Mouse (Mus musculus): ENCODE results near the gene Rnls. TPM values are rescaled to one million over a fixed set of nuclear protein-coding genes. Genes with fewer than 3 reads are reported as not detected.

Gene Rnls
- polyA plus RNA-seq, 1 experiment from 2014 or later: 8.2 TPM

- Histone ChIP-seq H3K27me3 (replicated peaks) (no peaks in the 10 kb centered on the region), H3K4me2 (replicated peaks) (no peak overlapping the region), H3K9me3 (no peaks in the 10 kb centered on the region), H3K27ac (no peak overlapping the region), H3K9ac (no peak overlapping the region), H3K4me1 (no peaks in the 10 kb centered on the region), H3K36me3 (no peaks in the 10 kb centered on the region), H3K4me3 (no peak overlapping the region)
- ATAC-seq (ENCODE audit: low FRiP score, low read depth): no peak
- WGBS: 88% methylated on average over 5 of the region's 5 CpGs
Observed at GRCm38 (mm10) chr19:33252226-33252625, 139.9 kb downstream of the Rnls start.

DNA sequence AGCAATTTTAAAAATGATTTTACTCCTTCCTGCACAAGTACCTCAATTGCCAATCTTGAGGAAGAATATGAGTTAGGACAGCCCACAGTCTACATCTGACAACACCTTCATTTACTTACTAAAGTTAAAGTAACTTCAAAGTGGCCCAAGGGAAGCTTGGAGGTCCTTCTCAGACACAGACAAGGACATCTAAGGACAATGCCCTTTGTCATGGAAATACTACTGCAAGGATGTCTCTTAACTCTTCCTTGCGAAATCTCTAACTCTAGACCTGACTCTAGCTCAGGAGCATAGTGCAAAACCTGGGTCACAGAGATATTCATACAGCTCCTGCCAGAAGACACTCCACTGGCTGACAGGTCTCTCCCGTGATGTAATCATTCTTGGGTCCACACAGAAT lies 147.9 kb downstream of the Rnls start:
- Histone ChIP-seq H3K9ac (no peak overlapping the region), H3K36me3 (no peaks in the 10 kb centered on the region), H3K27me3 (replicated peaks) (no peaks in the 10 kb centered on the region), H3K4me2 (replicated peaks) (no peak overlapping the region), H3K27ac (no peak overlapping the region), H3K9me3 (no peaks in the 10 kb centered on the region), H3K4me3 (no peak overlapping the region), H3K4me1 (no peaks in the 10 kb centered on the region)
- 70% methylated on average over 2 of the region's 2 CpGs for WGBS
- no peak for ATAC-seq (ENCODE audit: low FRiP score, low read depth)

DNA sequence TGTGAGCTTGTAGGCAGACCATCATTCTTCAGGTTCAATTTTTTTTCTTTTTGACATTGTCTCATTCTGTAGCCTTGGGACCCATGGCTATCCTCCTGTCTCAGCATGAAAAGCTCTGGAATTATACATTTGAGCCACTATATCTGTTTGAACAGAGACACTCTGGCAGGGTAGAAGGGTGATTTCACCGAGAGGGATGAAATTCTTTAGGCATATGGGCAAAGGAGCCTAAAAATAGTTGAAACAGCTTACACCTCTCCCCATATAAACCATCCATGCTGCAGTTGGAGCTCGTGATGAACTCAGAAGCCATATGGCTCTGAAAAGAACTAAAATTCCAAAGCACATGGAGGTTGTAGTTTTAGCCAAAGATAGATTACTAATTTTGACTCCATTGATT lies 151.7 kb downstream of the Rnls start:
- H3K4me1 ChIP-seq: no peaks in the 10 kb centered on the region
- H3K27me3 ChIP-seq (replicated peaks): no peaks in the 10 kb centered on the region
- H3K4me2 ChIP-seq (replicated peaks): no peak overlapping the region
- no peaks in the 10 kb centered on the region for H3K9me3 ChIP-seq
- no peak overlapping the region for H3K27ac ChIP-seq
- H3K4me3 ChIP-seq: no peak overlapping the region
- WGBS: 85% methylated on average over 2 of the region's 2 CpGs
- no peaks in the 10 kb centered on the region for H3K36me3 ChIP-seq
- H3K9ac ChIP-seq: no peak overlapping the region
- no peak for ATAC-seq (ENCODE audit: low FRiP score, low read depth)

DNA sequence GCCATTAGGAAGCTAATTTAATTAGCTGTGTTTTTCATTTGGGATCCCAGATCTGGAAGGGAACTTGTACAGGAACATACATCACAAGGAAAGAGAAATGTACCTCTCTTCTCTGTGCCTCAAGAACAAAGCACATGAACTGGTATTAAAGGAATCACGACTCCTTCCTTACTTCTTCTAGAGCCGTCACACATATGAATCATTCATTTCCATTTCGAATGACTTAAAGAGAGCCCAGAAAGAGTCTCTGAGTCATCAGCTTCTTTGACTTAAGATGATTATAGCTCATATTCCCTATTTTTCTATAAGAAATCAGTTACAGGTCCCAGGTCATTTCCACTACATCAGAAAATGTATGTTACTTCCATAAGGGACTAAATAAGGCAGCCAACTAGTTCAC lies 159.2 kb downstream of the Rnls start:
- H3K9me3 ChIP-seq: no peaks in the 10 kb centered on the region
- no peak overlapping the region for H3K27ac ChIP-seq
- no peaks in the 10 kb centered on the region for H3K36me3 ChIP-seq
- no peaks in the 10 kb centered on the region for H3K27me3 ChIP-seq (replicated peaks)
- H3K4me1 ChIP-seq: no peaks in the 10 kb centered on the region
- 82% methylated on average over 3 of the region's 3 CpGs for WGBS
- no peak for ATAC-seq (ENCODE audit: low FRiP score, low read depth)
- H3K9ac ChIP-seq: no peak overlapping the region
- no peak overlapping the region for H3K4me2 ChIP-seq (replicated peaks)
- H3K4me3 ChIP-seq: no peak overlapping the region

DNA sequence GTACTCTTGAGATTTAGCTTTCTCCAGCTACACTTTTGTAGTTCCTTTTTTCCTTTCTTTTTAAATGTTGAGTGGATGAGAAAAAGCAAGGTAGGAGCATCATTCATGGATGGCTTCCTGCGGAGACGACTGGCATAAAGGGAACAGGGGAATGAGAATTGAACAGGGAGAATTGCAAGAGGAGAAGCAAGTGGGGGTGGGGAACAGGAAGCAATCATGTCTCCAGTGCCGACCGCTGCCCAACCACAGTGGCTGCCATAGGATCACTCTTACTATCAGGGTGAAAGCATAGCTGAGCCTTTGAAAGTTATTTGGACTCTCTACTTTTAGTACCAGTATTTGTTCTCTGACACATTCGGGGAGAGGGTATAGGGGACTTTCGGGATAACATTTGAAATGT lies 160.8 kb downstream of the Rnls start:
- Histone ChIP-seq H3K36me3 (no peaks in the 10 kb centered on the region), H3K4me2 (replicated peaks) (no peak overlapping the region), H3K9me3 (no peaks in the 10 kb centered on the region), H3K27ac (no peak overlapping the region), H3K4me3 (no peak overlapping the region), H3K9ac (no peak overlapping the region), H3K4me1 (no peaks in the 10 kb centered on the region), H3K27me3 (replicated peaks) (no peaks in the 10 kb centered on the region)
- 48% methylated on average over 6 of the region's 6 CpGs for whole genome bisulfite sequencing
- no peak for ATAC-seq (ENCODE audit: low FRiP score, low read depth)

DNA sequence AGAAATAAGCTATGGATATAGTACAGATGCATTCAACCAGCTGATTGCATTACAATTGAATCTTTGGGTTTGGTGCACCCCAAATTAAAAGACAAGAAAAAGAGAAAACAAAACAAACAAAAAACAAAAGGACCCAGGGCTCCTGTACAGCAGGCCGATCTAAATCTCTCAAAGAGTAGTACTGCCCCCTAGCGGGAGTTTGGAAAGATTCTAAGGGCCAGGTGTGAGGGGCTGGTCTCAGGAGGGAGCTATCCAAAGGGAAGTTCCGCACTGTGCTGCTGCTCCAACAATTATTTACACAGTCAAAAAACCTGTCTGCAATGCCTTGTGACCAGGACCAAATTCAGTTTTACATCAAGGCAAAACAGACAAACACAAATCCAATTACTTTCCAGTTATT lies 165.1 kb downstream of the Rnls start:
- Histone ChIP-seq H3K9ac (no peak overlapping the region), H3K27me3 (replicated peaks) (no peaks in the 10 kb centered on the region), H3K4me1 (no peaks in the 10 kb centered on the region), H3K27ac (no peak overlapping the region), H3K4me3 (no peak overlapping the region), H3K36me3 (no peaks in the 10 kb centered on the region), H3K4me2 (replicated peaks) (no peak overlapping the region), H3K9me3 (no peaks in the 10 kb centered on the region)
- ATAC-seq (ENCODE audit: low FRiP score, low read depth): peak; percentile 90
- 5% methylated on average over 3 of the region's 3 CpGs for WGBS

- no peak overlapping the region for H3K4me3 ChIP-seq
- no peaks in the 10 kb centered on the region for H3K4me1 ChIP-seq
- H3K9me3 ChIP-seq: no peaks in the 10 kb centered on the region
- ATAC-seq (ENCODE audit: low FRiP score, low read depth): no peak
- no peak overlapping the region for H3K9ac ChIP-seq
- H3K36me3 ChIP-seq: no peaks in the 10 kb centered on the region
- no peaks in the 10 kb centered on the region for H3K27me3 ChIP-seq (replicated peaks)
- WGBS: 81% methylated on average over 5 of the region's 5 CpGs
- no peak overlapping the region for H3K27ac ChIP-seq
- no peak overlapping the region for H3K4me2 ChIP-seq (replicated peaks)
Observed at GRCm38 (mm10) chr19:33225858-33226705, 166.0 kb downstream of the Rnls start.

GRCm38 (mm10) chr19:33225002-33225376 lies 167.1 kb downstream of the Rnls start:
- Histone ChIP-seq H3K4me3 (no peak overlapping the region), H3K4me1 (no peaks in the 10 kb centered on the region), H3K27me3 (replicated peaks) (no peaks in the 10 kb centered on the region), H3K27ac (no peak overlapping the region), H3K9me3 (no peaks in the 10 kb centered on the region), H3K9ac (no peak overlapping the region), H3K36me3 (no peaks in the 10 kb centered on the region), H3K4me2 (replicated peaks) (no peak overlapping the region)
- 93% methylated on average over 9 of the region's 9 CpGs for WGBS
- no peak for ATAC-seq (ENCODE audit: low FRiP score, low read depth)

DNA sequence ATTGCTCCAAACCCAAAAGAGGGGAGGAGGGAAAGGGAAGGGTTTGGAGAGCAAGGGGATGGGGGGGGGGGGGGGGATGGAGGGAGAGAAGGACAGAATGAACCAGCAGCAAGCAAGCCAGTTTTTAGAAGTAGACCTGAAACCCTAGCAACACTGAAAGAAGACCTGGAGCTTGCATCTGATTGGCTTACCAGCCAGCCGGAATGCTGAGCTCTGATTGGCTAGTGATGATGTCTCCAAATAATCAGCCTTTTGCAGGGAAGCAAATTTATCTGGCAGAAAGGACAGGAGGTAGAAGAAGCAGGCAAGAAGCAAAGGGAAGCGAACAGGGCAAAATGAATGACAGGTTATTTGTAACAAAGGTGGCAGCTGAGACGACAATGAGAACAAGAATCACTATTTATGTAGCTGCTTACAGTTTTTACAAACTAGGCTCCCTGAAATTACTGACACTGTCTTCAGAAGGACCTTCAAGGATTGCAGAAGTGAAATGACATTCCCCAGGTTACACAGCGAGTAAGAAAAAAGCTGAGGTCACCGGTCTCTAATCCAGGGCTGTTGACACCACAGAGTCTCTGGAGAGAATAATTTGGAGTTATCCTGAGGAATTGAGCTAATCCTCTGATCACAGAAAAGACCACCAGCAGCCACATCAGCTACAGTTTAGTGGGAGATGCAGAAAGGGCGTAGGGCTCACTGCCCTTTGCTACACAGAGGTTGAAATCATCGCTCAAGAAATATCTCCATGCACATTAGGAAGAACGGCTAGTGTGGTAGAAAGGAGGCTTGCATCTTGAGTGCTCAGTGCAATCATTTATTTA lies 167.7 kb downstream of the Rnls start:
- Histone ChIP-seq H3K4me3 (no peak overlapping the region), H3K9me3 (no peaks in the 10 kb centered on the region), H3K4me1 (no peaks in the 10 kb centered on the region), H3K36me3 (no peaks in the 10 kb centered on the region), H3K27ac (no peak overlapping the region), H3K27me3 (replicated peaks) (no peaks in the 10 kb centered on the region), H3K4me2 (replicated peaks) (no peak overlapping the region), H3K9ac (no peak overlapping the region)
- 69% methylated on average over 8 of the region's 8 CpGs for WGBS
- peak; percentile 48 for ATAC-seq (ENCODE audit: low FRiP score, low read depth)

DNA sequence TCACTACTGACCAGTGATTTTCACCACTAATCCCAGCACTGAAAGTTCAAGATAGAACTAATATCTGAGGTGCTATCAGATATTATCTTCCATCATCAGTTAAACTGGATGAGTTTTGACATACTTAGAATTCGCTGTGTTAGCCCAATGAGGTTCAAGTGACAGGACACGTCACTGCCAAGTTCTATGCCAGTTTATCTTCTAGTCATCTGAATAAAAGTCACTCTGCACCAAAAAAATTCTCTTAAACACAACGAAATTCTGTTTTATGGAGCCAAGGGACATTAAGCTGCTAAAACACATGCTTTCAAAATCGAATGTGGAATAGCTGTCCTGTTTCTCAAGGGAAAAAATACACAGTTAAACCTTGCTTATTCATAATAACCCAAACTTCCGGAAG lies 168.3 kb downstream of the Rnls start:
- ATAC-seq (ENCODE audit: low FRiP score, low read depth): no peak
- no peak overlapping the region for H3K4me3 ChIP-seq
- WGBS: 79% methylated on average over 5 of the region's 5 CpGs
- H3K9ac ChIP-seq: no peak overlapping the region
- H3K9me3 ChIP-seq: no peaks in the 10 kb centered on the region
- H3K36me3 ChIP-seq: no peaks in the 10 kb centered on the region
- H3K27me3 ChIP-seq (replicated peaks): no peaks in the 10 kb centered on the region
- H3K27ac ChIP-seq: no peak overlapping the region
- no peak overlapping the region for H3K4me2 ChIP-seq (replicated peaks)
- H3K4me1 ChIP-seq: no peaks in the 10 kb centered on the region

- no peaks in the 10 kb centered on the region for H3K4me1 ChIP-seq
- WGBS: 75% methylated on average over 6 of the region's 6 CpGs
- H3K27ac ChIP-seq: no peak overlapping the region
- ATAC-seq (ENCODE audit: low FRiP score, low read depth): no peak
- H3K9me3 ChIP-seq: no peaks in the 10 kb centered on the region
- no peaks in the 10 kb centered on the region for H3K27me3 ChIP-seq (replicated peaks)
- no peaks in the 10 kb centered on the region for H3K36me3 ChIP-seq
- no peak overlapping the region for H3K4me3 ChIP-seq
- H3K4me2 ChIP-seq (replicated peaks): no peak overlapping the region
- H3K9ac ChIP-seq: no peak overlapping the region
Observed at GRCm38 (mm10) chr19:33223276-33223675, 168.8 kb downstream of the Rnls start.

DNA sequence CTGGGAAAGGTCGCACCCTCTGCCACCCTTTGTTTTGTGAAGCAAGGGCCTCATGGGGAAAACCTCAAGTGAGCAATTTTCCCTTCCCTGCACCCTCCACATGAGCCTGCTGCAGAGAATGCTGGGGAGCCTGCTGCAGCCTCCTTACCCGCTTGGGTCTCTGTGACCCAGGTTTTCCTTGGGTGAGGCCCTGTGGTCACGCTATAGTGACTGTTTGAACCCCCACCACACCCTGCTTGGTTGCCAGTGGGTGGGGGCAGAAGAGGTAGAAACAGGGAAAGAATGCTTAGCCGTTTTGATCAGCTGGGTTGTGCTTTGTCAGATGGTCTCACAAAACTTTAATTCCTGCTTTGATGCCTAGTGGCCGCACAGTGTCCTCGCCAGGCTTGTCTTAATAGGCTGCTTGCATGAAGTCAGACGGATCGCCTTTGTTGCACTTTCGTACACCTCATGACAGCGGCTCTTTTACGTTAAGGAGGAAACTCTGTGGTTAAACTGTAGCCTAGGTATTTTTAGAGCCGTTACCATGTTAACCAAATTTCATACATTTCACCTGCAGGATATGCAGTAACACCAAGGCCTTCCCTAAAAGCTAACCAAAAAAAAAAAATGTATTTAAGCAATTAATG lies 169.4 kb downstream of the Rnls start:
- WGBS: 68% methylated on average over 12 of the region's 12 CpGs
- Histone ChIP-seq H3K36me3 (no peaks in the 10 kb centered on the region), H3K4me3 (no peak overlapping the region), H3K9ac (no peak overlapping the region), H3K27ac (no peak overlapping the region), H3K9me3 (no peaks in the 10 kb centered on the region), H3K27me3 (replicated peaks) (no peaks in the 10 kb centered on the region), H3K4me2 (replicated peaks) (no peak overlapping the region), H3K4me1 (no peaks in the 10 kb centered on the region)
- ATAC-seq (ENCODE audit: low FRiP score, low read depth): no peak
